Mouse (Mus musculus) effector memory CD4-positive, alpha-beta T cell, adult 7 months (primary cell): ENCODE measurements around the gene Isy1. TPM values are rescaled to one million over a fixed set of nuclear protein-coding genes. Genes with fewer than 3 reads are reported as not detected.

Experiments
- polyA plus RNA-seq: library from polyadenylated mRNA; unstranded; fragments of 100-300 nt; shearing (Covaris generic); gene quantifications from one replicate; pipeline ENCODE4 v1.2.1, GENCODE M21; 2017

Isy1 gene
- 272 TPM for polyA plus RNA-seq

DNA sequence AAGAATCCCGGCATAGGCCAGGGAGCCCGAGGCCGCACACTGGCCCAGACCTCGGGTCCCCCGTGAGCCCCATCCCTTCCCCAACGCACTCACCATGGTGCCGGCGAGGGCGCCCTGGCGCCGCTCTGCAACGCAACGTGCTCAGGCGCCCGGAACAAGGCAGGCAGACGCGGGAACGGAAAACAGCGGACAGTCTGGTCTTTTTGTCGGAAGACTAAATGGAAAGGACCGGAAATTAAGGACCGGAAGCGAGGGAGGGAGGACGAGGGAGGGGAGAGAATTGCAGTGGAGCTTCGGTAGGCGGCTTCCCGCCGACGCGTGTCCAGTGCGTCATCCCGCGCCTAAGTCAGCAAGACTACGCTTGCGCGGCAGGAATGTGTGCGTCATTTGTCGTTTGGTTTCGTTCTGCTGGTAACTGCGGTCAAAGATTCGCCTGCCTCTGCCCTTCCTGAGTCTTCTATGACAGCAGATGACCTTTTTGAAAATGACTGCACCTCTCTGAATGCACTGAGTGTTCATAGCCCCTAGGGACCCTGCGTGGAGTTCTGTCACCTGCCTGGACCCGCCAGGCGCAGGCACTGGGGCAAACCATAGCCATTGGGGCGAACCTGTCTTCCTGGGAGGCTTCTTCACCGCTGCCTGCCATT lies at the start of gene Isy1:
Gene Isy1 (minus strand): TSS at position 248 of the 647 bp plus-strand sequence.

DNA sequence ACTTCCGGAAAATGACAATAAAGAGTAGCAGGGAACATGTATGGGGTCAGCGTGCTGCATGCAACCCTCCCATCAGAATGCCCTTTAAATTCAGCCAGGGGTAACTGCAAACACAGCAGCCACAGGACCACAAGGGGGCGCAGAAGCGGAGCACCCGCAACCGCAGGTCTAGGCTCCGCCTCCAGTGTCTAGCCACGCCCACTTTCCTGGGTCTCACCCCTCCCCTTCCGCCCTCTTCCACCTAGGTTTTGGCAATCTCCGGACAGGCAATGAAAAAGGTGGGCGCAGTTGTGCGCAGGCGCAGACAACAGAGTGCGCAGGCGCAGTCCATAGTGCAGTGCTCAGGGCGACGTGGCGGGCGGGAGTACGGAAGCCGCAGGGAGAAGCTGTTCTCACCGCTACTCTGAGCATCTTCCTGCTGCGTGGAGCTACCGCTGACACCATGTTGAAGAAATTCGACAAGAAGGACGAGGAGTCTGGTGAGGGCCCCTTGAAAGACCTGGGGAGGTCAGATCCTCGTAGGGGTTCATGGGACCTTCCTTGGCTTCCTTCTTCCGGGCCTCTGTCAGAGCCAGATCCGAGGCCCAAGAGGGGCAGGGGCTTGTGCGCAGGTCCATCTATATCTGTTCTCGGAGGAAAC lies 49.1 kb upstream of the Isy1 start, which contains the start of gene Copg1:
Gene Copg1 (plus strand): TSS at position 221 of the 640 bp plus-strand sequence.

GRCm38 (mm10) chr6:87850900-87851614 lies 12.5 kb upstream of the Isy1 start, which contains the start of gene Cnbp:
Gene Cnbp (minus strand): TSS chr6:87851106.

GRCm38 (mm10) chr6:87835695-87836094 lies 2.9 kb downstream of the Isy1 start, which contains the start of gene Gm45140:
Gene Gm45140 (minus strand): TSS chr6:87835795.

GRCm38 (mm10) chr6:87811675-87812338 lies 26.8 kb downstream of the Isy1 start, which contains the start of gene Rab43:
Gene Rab43 (minus strand): TSS chr6:87812164.

GRCm38 (mm10) chr6:87777842-87778241 lies 60.8 kb downstream of the Isy1 start, which contains the start of gene Gp9:
Gene Gp9 (plus strand): TSS chr6:87778072.

Other genes with a start within 250 kb of the Isy1 start
- gene Prokr1, start 248.1 kb downstream of the Isy1 start, polyA plus RNA-seq, result 0.50 TPM
- 4.0 TPM for gene Aplf, start 166.6 kb downstream of the Isy1 start, polyA plus RNA-seq
- 0.45 TPM for gene Efcc1, start 107.9 kb downstream of the Isy1 start, polyA plus RNA-seq
- not detected for gene Gp9, start 60.7 kb downstream of the Isy1 start, polyA plus RNA-seq
- 68.3 TPM for gene Rab43, start 26.6 kb downstream of the Isy1 start, polyA plus RNA-seq
- 40.7 TPM for gene Gm45140, start 3.0 kb downstream of the Isy1 start, polyA plus RNA-seq
- gene Cnbp, start 12.3 kb upstream of the Isy1 start, polyA plus RNA-seq, result 1,948 TPM
- gene Copg1, start 49.0 kb upstream of the Isy1 start, polyA plus RNA-seq, result 168 TPM
- gene Hmces, start 75.1 kb upstream of the Isy1 start, polyA plus RNA-seq, result 95.9 TPM
- not detected for gene H1fx, start 142.8 kb upstream of the Isy1 start, polyA plus RNA-seq
- 271 TPM for gene Rab7, start 206.5 kb upstream of the Isy1 start, polyA plus RNA-seq
- 107 TPM for gene Rpn1, start 245.7 kb upstream of the Isy1 start, polyA plus RNA-seq